Mouse (Mus musculus): ENCODE measurements at regions not wholly inside any gene's neighbourhood (a gene's known extent, or its start where the extent isn't known, plus 50 kb on each side); places are given as distances from the start of the nearest gene placed in this dataset.

- DNase-seq (peak; percentile 43), ATAC-seq (ENCODE audit: insufficient read depth) (peak; percentile 93)
- no peaks in the 10 kb centered on the region for H3K4me1 ChIP-seq (ENCODE audit: insufficient read depth)
- no peaks in the 10 kb centered on the region for H3K36me3 ChIP-seq (ENCODE audit: insufficient read depth)
- H3K9me3 ChIP-seq (ENCODE audit: low read depth, low read length), result no peaks in the 10 kb centered on the region
- no peak overlapping the region for H3K9ac ChIP-seq
- H3K4me3 ChIP-seq (ENCODE audit: low read depth, low read length), result no peak overlapping the region
- peak overlapping the region; percentile 25; the same call in 1 of the 2 replicates for H3K4me2 ChIP-seq
- peak overlapping the region; percentile 69; the same call in 1 of the 2 replicates for H3K27ac ChIP-seq (ENCODE audit: low read depth)
- no peak for TF ChIP-seq CTCF (IDR thresholded peaks at IDR 0.05; ENCODE audit: low read depth)
- WGBS, result 43% methylated on average over 12 of the region's 12 CpGs
- no peaks in the 10 kb centered on the region for H3K27me3 ChIP-seq (ENCODE audit: insufficient read depth, low read length)
Measured at GRCm38 (mm10) chr8:62284378-62285110, 161.6 kb upstream of the Anxa10 start.

GRCm38 (mm10) chr8:62250551-62250950 is 127.6 kb upstream of the Anxa10 start:
- no peak for TF ChIP-seq CTCF (IDR thresholded peaks at IDR 0.05; ENCODE audit: low read depth)
- Histone ChIP-seq H3K27ac (ENCODE audit: low read depth) (no peak overlapping the region), H3K4me2 (no peak overlapping the region), H3K4me1 (ENCODE audit: insufficient read depth) (no peaks in the 10 kb centered on the region), H3K27me3 (ENCODE audit: insufficient read depth, low read length) (no peaks in the 10 kb centered on the region), H3K4me3 (ENCODE audit: low read depth, low read length) (no peak overlapping the region), H3K36me3 (ENCODE audit: insufficient read depth) (no peaks in the 10 kb centered on the region), H3K9ac (no peak overlapping the region), H3K9me3 (ENCODE audit: low read depth, low read length) (no peaks in the 10 kb centered on the region)
- no peak for ATAC-seq (ENCODE audit: insufficient read depth)
- no peak for DNase-seq
- 90% methylated on average over 5 of the region's 6 CpGs for WGBS
